Mouse (Mus musculus): Measurements from ENCODE around the gene Rprd2.
"Not testable (repeated sequence)": the region's sequence is repeated elsewhere in the genome, so short reads cannot be mapped to it uniquely, and the experiment has no call there.

Rprd2 gene

GRCm38 (mm10) chr3:95818026-95818511 is 594 bp downstream of the Rprd2 start:
- DNase-seq (ENCODE audit: low spot score in 2 of 2), result peak in 1 of 2 experiments; percentile 27

GRCm38 (mm10) chr3:95816681-95817080 is 2.0 kb downstream of the Rprd2 start:
- DNase-seq (ENCODE audit: low spot score in 2 of 2), result no peak

- no peak for DNase-seq (ENCODE audit: low spot score in 2 of 2)
Measured at GRCm38 (mm10) chr3:95808384-95808783, 10.3 kb downstream of the Rprd2 start.

- DNase-seq (ENCODE audit: low spot score in 2 of 2), result not testable (repeated sequence)
Measured at GRCm38 (mm10) chr3:95807630-95808029, 11.0 kb downstream of the Rprd2 start.

GRCm38 (mm10) chr3:95806677-95807076 is 12.0 kb downstream of the Rprd2 start:
- no peak for DNase-seq (ENCODE audit: low spot score in 2 of 2)

GRCm38 (mm10) chr3:95803851-95804250 is 14.8 kb downstream of the Rprd2 start:
- no peak for DNase-seq (ENCODE audit: low spot score in 2 of 2)

- no peak for DNase-seq (ENCODE audit: low spot score in 2 of 2)
Measured at GRCm38 (mm10) chr3:95798756-95799155, 19.9 kb downstream of the Rprd2 start.

GRCm38 (mm10) chr3:95794299-95794698 is 24.4 kb downstream of the Rprd2 start:
- no peak for DNase-seq (ENCODE audit: low spot score in 2 of 2)

GRCm38 (mm10) chr3:95793662-95794061 is 25.0 kb downstream of the Rprd2 start:
- DNase-seq (ENCODE audit: low spot score in 2 of 2), result no peak

- no peak for DNase-seq (ENCODE audit: low spot score in 2 of 2)
Measured at GRCm38 (mm10) chr3:95785501-95785900, 33.2 kb downstream of the Rprd2 start.

GRCm38 (mm10) chr3:95771985-95772384 is 46.7 kb downstream of the Rprd2 start:
- DNase-seq (ENCODE audit: low spot score in 2 of 2), result no peak

- DNase-seq (ENCODE audit: low spot score in 2 of 2), result no peak
Measured at GRCm38 (mm10) chr3:95765534-95765933, 53.1 kb downstream of the Rprd2 start.

- DNase-seq (ENCODE audit: low spot score in 2 of 2), result no peak
Measured at GRCm38 (mm10) chr3:95763811-95764210, 54.9 kb downstream of the Rprd2 start.

GRCm38 (mm10) chr3:95762961-95763360 is 55.7 kb downstream of the Rprd2 start:
- DNase-seq (ENCODE audit: low spot score in 2 of 2), result no peak

- no peak for DNase-seq (ENCODE audit: low spot score in 2 of 2)
Measured at GRCm38 (mm10) chr3:95761771-95762170, 56.9 kb downstream of the Rprd2 start.

GRCm38 (mm10) chr3:95760656-95761055 is 58.0 kb downstream of the Rprd2 start:
- DNase-seq (ENCODE audit: low spot score in 2 of 2), result no peak

- DNase-seq (ENCODE audit: low spot score in 2 of 2), result no peak
Measured at GRCm38 (mm10) chr3:95760106-95760505, 58.6 kb downstream of the Rprd2 start, which contains the start of gene Tars2. Tars2 (minus strand) TSS chr3:95760206.

- no peak for DNase-seq (ENCODE audit: low spot score in 2 of 2)
Measured at GRCm38 (mm10) chr3:95758467-95759218, 60.0 kb downstream of the Rprd2 start.

GRCm38 (mm10) chr3:95756808-95757207 is 61.9 kb downstream of the Rprd2 start:
- DNase-seq (ENCODE audit: low spot score in 2 of 2), result no peak

- DNase-seq (ENCODE audit: low spot score in 2 of 2), result peak; percentile 93 to 96
Measured at GRCm38 (mm10) chr3:95754345-95755206, 64.1 kb downstream of the Rprd2 start.

- DNase-seq (ENCODE audit: low spot score in 2 of 2), result no peak
Measured at GRCm38 (mm10) chr3:95752935-95753334, 65.7 kb downstream of the Rprd2 start.

- no peak for DNase-seq (ENCODE audit: low spot score in 2 of 2)
Measured at GRCm38 (mm10) chr3:95740406-95740805, 78.3 kb downstream of the Rprd2 start.

All from frontal cortex, postnatal 14 days (tissue).